Mouse (Mus musculus) frontal cortex, postnatal 10 days (tissue): ENCODE data around the gene Tes.

ENCODE experiments used
- DNase-seq, 2 experiments: peaks; one replicate each; pipeline ENCODE4 v3.0.0; 2022; ENCODE audit warnings: low spot score in 2 of 2, mixed read lengths in 1 of 2

Tes gene

GRCm38 (mm10) chr6:17077720-17078119 is 12.8 kb downstream of the Tes start:
- DNase-seq, result no peak

DNA sequence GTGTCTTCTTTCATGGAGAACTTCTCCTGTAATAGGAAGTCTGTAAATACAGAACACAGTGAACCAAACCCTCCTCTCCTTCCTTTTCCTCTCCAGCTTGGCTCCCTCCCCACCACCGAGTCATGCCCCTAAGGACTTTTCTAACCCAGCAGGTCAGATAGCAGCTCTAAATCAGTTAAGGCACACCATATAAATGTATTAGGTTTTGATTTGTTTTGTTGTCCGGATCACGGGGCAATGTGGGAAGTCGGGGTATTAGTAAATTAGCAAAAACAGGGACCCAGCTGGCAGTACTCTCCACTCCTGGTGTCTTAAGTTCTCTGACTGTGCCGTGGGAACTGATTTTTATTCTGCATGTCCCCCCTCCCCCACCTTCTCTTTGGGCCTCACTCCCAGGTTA is 14.4 kb downstream of the Tes start:
- DNase-seq, result no peak

GRCm38 (mm10) chr6:17079826-17080225 is 14.9 kb downstream of the Tes start:
- DNase-seq, result no peak

GRCm38 (mm10) chr6:17082238-17082637 is 17.3 kb downstream of the Tes start:
- no peak for DNase-seq

DNA sequence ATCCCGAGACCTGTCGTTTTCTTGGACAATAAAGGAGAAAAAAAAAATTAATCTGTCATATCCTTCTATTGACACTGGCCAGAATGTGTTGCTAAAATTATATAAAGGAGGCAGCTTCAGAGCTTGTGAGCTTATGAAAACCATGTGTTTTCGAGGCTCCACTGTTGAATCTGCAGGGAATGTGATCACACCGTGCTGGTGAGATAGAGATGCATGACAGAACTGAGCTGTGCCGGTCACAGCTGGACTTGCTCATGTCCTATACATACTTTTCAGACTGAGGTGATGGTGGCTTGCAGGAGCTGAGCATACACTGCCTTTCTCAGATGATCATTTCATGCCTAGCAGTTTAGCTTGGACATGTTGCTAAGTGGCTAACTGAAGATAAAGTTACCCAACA is 17.9 kb downstream of the Tes start:
- DNase-seq, result no peak

DNA sequence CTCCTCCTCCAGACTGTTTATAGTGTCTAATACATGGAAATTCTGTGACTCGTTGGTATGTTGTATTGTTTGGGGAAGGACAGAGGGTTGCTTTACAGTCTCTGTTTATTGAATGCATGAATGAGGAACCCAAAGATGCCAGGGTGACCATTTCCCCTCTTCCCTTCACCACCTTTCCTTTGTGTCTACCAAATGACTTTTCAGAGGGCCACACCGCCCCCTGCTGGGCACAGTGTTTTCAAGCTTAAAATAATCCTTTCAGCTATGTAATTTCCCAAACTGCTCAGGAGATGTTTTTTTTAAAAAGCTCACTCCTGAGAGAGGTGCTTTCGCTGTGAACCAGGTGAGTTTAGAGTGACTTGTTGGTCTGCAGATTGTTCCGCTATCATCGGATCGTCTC is 22.5 kb downstream of the Tes start:
- peak in 1 of 2 experiments; percentile 46 for DNase-seq

DNA sequence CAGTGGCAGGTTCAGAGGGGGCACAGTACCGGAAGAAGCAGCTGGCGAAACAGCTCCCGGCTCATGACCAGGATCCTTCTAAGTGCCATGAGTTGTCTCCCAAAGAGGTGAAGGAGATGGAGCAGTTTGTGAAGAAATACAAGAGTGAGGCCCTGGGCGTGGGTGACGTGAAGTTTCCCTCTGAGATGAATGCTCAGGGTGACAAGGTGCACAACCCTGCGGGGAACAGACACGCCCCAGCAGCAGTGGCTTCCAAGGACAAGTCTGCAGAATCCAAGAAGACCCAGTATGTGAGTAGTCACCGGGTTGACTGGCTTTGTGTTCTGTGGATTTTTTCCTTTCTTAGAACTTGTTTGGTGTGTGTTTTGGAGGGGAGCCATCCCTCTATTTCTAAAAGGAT is 32.4 kb downstream of the Tes start:
- no peak for DNase-seq

GRCm38 (mm10) chr6:17098559-17098958 is 33.6 kb downstream of the Tes start:
- no peak for DNase-seq

DNA sequence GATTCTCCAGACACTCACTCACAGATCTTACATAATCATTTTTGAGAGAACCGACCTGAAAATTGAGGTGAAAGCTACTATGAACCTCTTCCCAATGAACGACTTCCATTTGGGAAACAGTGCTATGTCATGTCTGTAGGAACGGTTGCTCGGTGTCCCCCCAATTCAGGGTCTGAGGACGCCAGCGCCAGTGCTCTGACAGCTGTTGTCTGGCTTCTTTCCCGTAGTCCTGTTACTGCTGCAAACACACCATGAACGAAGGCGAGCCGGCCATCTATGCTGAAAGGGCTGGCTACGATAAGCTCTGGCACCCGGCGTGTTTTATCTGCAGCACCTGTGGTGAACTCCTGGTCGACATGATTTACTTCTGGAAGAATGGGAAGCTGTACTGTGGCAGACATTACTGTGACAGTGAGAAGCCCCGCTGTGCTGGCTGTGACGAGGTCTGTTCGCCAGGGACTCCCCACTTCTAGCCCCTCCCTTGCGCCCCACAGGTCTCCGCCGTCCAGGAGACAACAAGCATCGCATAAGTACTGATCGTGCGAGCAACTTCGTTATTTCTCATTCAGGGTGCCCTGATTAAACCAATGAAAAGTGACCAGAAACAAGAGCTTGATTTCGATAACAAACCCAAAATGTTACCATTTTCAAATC is 34.7 kb downstream of the Tes start:
- DNase-seq, result no peak

DNA sequence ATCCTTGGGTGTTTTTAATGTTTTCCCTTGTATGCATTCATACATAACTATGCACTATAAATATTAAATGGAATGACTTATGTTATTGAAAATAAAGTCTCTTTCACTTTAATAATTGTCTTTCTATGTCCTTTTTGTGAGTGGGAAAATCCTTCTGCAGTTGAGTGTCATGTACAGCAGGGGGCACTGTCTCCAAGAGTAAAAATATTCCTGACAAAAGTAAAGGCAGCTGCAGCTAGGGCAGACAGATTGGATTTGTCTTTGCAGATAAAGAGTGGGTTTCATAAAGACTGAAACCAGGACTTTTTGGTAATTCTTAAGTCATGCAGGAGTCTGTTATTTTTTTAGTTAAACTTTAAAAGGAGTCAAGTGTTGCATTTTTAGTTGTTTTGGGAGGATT is 40.8 kb downstream of the Tes start:
- peak in 1 of 2 experiments; percentile 48 for DNase-seq

- DNase-seq, result no peak
Measured at GRCm38 (mm10) chr6:17106493-17106892, 41.5 kb downstream of the Tes start.

GRCm38 (mm10) chr6:17109204-17109603 is 44.3 kb downstream of the Tes start:
- no peak for DNase-seq

- no peak for DNase-seq
Measured at GRCm38 (mm10) chr6:17110564-17111100, 45.7 kb downstream of the Tes start.

- no peak for DNase-seq
Measured at GRCm38 (mm10) chr6:17112081-17112480, 47.1 kb downstream of the Tes start.

DNA sequence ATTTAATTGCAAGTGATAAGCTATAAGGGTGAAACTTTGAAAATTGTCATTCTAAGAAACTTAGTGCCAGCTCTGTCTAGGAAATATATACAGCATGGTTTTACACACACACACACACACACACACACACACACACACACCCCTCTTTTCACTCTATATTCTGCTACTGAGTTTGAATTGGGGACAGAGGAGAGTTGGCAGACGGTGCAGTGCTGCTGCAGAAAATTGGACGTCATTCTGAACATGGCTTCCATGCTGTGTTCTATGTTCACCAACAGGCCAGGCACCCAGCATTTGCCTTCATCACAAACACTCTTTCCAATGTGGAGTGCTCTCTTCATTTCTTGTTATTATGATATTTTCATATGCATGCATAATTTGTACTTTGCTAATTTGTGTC is 48.0 kb downstream of the Tes start:
- no peak for DNase-seq

DNA sequence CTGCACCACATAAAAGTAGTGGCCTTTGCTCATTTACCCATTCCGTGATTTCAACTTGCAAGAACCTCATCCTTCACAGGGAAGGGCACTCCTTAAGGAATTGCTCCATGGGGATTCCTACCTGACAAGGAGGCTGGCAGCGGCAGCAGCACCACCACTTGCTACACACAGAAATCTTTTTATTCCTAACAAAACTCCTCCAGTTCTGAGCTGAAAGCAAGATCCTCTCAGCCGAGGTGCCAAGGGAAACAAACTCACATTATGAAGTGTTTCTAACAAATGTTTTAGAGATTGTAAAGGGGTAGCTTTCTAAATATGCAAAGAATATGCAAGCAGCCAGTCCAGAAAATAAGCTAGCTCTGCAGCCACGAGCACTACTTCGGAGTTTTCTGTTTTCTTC is 49.6 kb downstream of the Tes start:
- DNase-seq, result no peak

DNA sequence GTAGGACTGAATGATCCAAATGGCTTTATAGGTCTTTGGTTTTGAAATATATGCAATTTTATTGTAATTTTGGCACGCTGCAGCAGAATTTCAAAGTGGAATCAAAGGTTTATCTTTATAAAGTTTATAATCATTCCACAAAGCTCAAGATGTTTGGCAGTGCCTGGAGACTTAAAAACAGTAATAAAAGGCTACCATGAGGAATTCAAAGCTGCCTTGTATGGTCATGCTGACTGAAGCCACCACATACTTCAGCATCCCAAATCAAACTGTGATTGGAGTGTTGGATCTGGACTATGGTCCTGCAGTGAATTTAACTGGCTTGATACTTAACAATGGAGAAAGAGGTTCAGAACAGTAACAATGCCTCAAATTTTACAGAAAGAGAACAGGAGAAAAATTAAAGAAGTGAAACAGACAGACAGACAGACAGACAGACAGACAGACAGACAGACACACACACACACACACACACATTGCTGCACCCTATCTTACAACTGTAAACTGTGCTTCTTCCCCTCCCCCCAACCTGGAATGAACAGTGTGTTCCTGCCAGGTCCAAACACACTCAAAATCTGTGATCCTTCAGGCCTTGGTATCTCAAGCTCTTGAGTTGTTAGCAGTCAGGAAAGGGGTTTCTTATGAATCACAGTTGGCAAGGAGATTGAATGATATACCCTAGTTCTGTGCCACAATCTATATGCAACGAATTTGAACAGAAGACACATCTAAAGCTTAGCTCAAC is 50.3 kb downstream of the Tes start:
- no peak for DNase-seq

DNA sequence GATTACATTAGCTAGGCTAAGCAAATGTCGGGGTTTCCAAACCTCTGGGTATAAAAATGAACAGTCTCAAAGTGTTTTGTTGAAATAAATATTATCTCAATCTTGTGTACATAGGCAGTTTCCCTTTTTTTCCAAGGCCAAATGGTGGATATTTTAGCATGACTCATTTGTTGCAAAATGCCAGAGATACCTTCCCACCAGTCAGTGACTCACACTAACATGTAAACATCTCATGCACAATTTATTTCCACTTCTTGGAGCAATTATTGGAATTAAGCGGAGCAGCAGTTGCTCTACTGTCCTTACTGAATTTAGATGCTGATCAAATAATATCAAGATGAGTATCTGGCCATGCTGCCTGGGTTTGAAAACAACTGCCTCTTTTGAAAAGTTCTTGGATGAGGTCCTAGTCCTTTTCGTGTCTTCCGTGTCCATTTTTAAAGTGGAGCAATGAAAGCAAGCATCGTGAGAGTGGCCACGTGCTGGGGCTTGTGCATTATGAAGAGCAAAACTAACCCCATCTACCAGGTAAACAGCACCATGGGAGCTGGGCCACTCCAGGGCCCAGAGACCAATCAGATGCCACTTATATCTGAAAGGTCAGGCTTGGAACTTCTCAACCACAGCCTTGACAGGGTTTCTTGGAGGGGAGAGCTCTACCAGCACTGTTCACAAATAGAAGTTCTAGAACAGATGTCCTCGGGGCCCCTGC is 54.7 kb downstream of the Tes start:
- no peak for DNase-seq

DNA sequence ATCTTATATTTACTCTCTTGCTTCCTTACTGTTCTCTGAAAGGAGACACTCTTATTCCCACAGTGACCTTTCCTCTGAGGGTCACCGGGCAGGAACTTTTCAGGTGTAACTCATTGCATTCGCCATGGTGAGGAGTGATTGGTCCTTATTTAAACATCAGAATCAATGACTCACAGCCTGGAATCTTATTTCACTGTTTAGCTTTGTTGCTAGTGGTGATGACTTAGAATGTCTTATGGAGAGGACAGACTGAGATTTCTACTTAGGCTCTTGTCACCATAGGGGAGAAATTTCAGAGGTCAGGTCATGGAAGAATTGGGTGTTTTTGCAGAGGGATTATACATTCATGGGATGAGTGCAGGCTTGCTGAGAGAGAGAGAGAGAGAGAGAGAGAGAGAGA is 75.1 kb downstream of the Tes start:
- DNase-seq, result no peak

DNA sequence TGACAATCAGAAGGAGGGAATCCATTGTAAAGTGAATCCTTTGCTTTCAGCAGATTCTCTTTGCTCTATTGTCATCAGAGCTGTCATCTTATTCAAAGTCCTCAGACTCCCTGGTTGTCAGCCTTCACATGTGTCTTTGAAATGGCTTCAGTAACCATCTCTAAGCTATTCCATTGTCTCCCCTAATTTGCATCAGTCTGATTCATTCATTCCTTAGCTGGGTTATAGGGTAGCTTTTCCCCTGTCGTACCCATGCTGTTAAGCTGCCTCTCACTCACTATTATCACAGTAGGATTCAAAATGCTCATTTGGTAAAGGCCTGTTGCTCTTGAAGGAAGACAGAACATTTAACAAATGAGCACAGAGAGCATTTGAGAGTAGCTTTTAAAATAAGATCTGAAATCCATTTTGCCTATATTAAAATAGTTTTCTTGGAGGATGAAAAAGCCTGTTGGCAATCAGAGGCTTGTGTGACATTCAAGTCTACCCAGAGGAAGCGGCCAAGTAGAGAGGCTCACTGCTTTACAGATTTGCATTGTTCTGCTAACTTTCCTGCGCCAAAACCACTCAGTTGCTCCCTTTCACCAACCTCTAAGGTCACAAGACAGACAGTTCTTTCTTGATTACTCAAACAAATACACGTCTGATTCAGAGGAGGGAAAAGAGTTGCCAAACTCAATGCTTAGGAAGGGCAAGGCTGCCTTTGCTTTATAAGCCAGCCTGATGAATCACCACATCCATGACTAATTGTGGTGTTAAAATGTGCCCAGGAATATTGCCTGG is 77.8 kb downstream of the Tes start:
- DNase-seq, result no peak

DNA sequence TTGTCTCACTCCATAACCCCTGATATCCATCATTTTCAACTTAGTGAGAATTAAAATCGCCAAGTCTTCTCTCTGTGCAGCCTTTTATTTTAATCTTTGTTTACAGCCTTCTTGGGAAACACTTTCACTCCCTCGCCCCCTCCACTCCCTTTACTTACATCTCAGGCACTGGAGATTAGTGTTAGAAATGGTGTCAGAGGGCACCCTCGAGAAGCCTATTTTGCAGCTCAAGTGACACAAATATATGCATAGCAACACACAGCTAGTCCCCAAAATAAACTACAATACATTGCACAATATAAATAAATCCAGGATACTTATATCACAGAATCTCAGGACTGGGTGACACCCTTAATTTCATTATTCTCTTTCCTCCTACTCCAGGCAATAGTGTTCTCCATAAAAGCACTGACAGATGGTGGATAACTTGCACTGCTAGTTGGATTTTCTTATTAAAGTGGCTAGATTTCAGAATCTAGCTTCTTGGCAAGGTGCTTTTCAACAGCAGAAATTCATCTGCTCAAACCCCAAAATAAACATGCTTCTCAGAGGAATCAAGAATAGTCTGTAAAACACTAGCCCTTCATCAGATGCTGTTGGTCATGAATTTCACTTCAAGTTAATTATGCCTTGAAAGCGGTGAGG is 86.2 kb downstream of the Tes start:
- no peak for DNase-seq
